Mouse (Mus musculus): Measurements from ENCODE around the gene Smoc1.

Smoc1 gene

GRCm38 (mm10) chr12:81226590-81226989 lies 200.0 kb downstream of the Smoc1 start:
- no peak for DNase-seq (ENCODE audit: low read depth)

GRCm38 (mm10) chr12:81227767-81228460 lies 201.3 kb downstream of the Smoc1 start:
- DNase-seq (ENCODE audit: low read depth), result no peak

- no peak for DNase-seq (ENCODE audit: low read depth)
Measured at GRCm38 (mm10) chr12:81233746-81234380, 207.3 kb downstream of the Smoc1 start.

GRCm38 (mm10) chr12:81235456-81236330 lies 209.1 kb downstream of the Smoc1 start:
- no peak for DNase-seq (ENCODE audit: low read depth)

Measured in 416B (cell line).